Mouse (Mus musculus): ENCODE data around the gene Shd. TPM values are rescaled to one million over a fixed set of nuclear protein-coding genes. Genes with fewer than 3 reads are reported as not detected.

Shd gene
- polyA plus RNA-seq, 1 experiment from 2014 or later: 0.18 TPM

GRCm38 (mm10) chr17:56017848-56018247 is 47.6 kb downstream of the Shd start:
- H3K4me1 ChIP-seq (ENCODE audit: control insufficient read depth, low read depth, low read length): peaks cover 8% of the 10 kb centered on the region
- H3K27me3 ChIP-seq (ENCODE audit: control insufficient read depth, insufficient read depth, low read depth, low read length): no peaks in the 10 kb centered on the region
- H3K9me3 ChIP-seq (replicated peaks; ENCODE audit: control insufficient read depth, low read length): no peaks in the 10 kb centered on the region
- no peak overlapping the region for H3K4me2 ChIP-seq (ENCODE audit: low read depth, low read length)
- ATAC-seq (ENCODE audit: low read depth): no peak
- H3K27ac ChIP-seq (ENCODE audit: low read length): no peak overlapping the region
- H3K4me3 ChIP-seq (ENCODE audit: low read depth, low read length): no peak overlapping the region
- 86% methylated on average over 7 of the region's 7 CpGs for WGBS (ENCODE audit: insufficient replicate concordance)
- no peak overlapping the region for H3K9ac ChIP-seq (ENCODE audit: low read depth, low read length)
- H3K36me3 ChIP-seq (ENCODE audit: control insufficient read depth, insufficient read depth): peaks cover 33% of the 10 kb centered on the region

- 69% methylated on average over 20 of the region's 20 CpGs for WGBS (ENCODE audit: insufficient replicate concordance)
- Histone ChIP-seq H3K27ac (ENCODE audit: low read length) (no peak overlapping the region), H3K4me1 (ENCODE audit: control insufficient read depth, low read depth, low read length) (peaks cover 12% of the 10 kb centered on the region), H3K4me3 (ENCODE audit: low read depth, low read length) (no peak overlapping the region), H3K36me3 (ENCODE audit: control insufficient read depth, insufficient read depth) (peaks cover 33% of the 10 kb centered on the region), H3K27me3 (ENCODE audit: control insufficient read depth, insufficient read depth, low read depth, low read length) (no peaks in the 10 kb centered on the region), H3K4me2 (ENCODE audit: low read depth, low read length) (no peak overlapping the region), H3K9ac (ENCODE audit: low read depth, low read length) (no peak overlapping the region), H3K9me3 (replicated peaks; ENCODE audit: control insufficient read depth, low read length) (no peaks in the 10 kb centered on the region)
- ATAC-seq (ENCODE audit: low read depth): no peak
These were observed 48.3 kb downstream of the Shd start for GRCm38 (mm10) chr17:56018347-56019131.

GRCm38 (mm10) chr17:56020400-56021084 is 50.3 kb downstream of the Shd start:
- Histone ChIP-seq H3K27me3 (ENCODE audit: control insufficient read depth, insufficient read depth, low read depth, low read length) (no peaks in the 10 kb centered on the region), H3K36me3 (ENCODE audit: control insufficient read depth, insufficient read depth) (peaks cover 33% of the 10 kb centered on the region), H3K4me3 (ENCODE audit: low read depth, low read length) (no peak overlapping the region), H3K4me2 (ENCODE audit: low read depth, low read length) (no peak overlapping the region), H3K9ac (ENCODE audit: low read depth, low read length) (no peak overlapping the region), H3K27ac (ENCODE audit: low read length) (no peak overlapping the region), H3K9me3 (replicated peaks; ENCODE audit: control insufficient read depth, low read length) (no peaks in the 10 kb centered on the region), H3K4me1 (ENCODE audit: control insufficient read depth, low read depth, low read length) (peaks cover 17% of the 10 kb centered on the region)
- 77% methylated on average over 6 of the region's 6 CpGs for WGBS (ENCODE audit: insufficient replicate concordance)
- ATAC-seq (ENCODE audit: low read depth): no peak

GRCm38 (mm10) chr17:56021161-56021910 is 51.1 kb downstream of the Shd start:
- WGBS (ENCODE audit: insufficient replicate concordance): 50% methylated on average over 4 of the region's 4 CpGs
- no peak overlapping the region for H3K4me2 ChIP-seq (ENCODE audit: low read depth, low read length)
- no peak overlapping the region for H3K9ac ChIP-seq (ENCODE audit: low read depth, low read length)
- H3K9me3 ChIP-seq (replicated peaks; ENCODE audit: control insufficient read depth, low read length): no peaks in the 10 kb centered on the region
- H3K4me1 ChIP-seq (ENCODE audit: control insufficient read depth, low read depth, low read length): peaks cover 17% of the 10 kb centered on the region
- no peak overlapping the region for H3K4me3 ChIP-seq (ENCODE audit: low read depth, low read length)
- no peak overlapping the region for H3K27ac ChIP-seq (ENCODE audit: low read length)
- peaks cover 25% of the 10 kb centered on the region for H3K36me3 ChIP-seq (ENCODE audit: control insufficient read depth, insufficient read depth)
- no peak for ATAC-seq (ENCODE audit: low read depth)
- H3K27me3 ChIP-seq (ENCODE audit: control insufficient read depth, insufficient read depth, low read depth, low read length): no peaks in the 10 kb centered on the region

GRCm38 (mm10) chr17:56022131-56022988 is 52.1 kb downstream of the Shd start:
- H3K4me3 ChIP-seq (ENCODE audit: low read depth, low read length): no peak overlapping the region
- no peak overlapping the region for H3K9ac ChIP-seq (ENCODE audit: low read depth, low read length)
- no peak overlapping the region for H3K27ac ChIP-seq (ENCODE audit: low read length)
- no peak overlapping the region for H3K4me2 ChIP-seq (ENCODE audit: low read depth, low read length)
- H3K9me3 ChIP-seq (replicated peaks; ENCODE audit: control insufficient read depth, low read length): no peaks in the 10 kb centered on the region
- WGBS (ENCODE audit: insufficient replicate concordance): 80% methylated on average over 2 of the region's 2 CpGs
- no peaks in the 10 kb centered on the region for H3K27me3 ChIP-seq (ENCODE audit: control insufficient read depth, insufficient read depth, low read depth, low read length)
- ATAC-seq (ENCODE audit: low read depth): no peak
- H3K36me3 ChIP-seq (ENCODE audit: control insufficient read depth, insufficient read depth): peaks cover 16% of the 10 kb centered on the region
- peaks cover 17% of the 10 kb centered on the region for H3K4me1 ChIP-seq (ENCODE audit: control insufficient read depth, low read depth, low read length)

GRCm38 (mm10) chr17:56022989-56023290 is 52.7 kb downstream of the Shd start:
- H3K27me3 ChIP-seq (ENCODE audit: control insufficient read depth, insufficient read depth, low read depth, low read length): no peaks in the 10 kb centered on the region
- peaks cover 17% of the 10 kb centered on the region for H3K4me1 ChIP-seq (ENCODE audit: control insufficient read depth, low read depth, low read length)
- H3K27ac ChIP-seq (ENCODE audit: low read length): no peak overlapping the region
- H3K9ac ChIP-seq (ENCODE audit: low read depth, low read length): no peak overlapping the region
- H3K4me2 ChIP-seq (ENCODE audit: low read depth, low read length): no peak overlapping the region
- peaks cover 10% of the 10 kb centered on the region for H3K36me3 ChIP-seq (ENCODE audit: control insufficient read depth, insufficient read depth)
- WGBS (ENCODE audit: insufficient replicate concordance): 76% methylated on average over 4 of the region's 4 CpGs
- H3K4me3 ChIP-seq (ENCODE audit: low read depth, low read length): no peak overlapping the region
- no peaks in the 10 kb centered on the region for H3K9me3 ChIP-seq (replicated peaks; ENCODE audit: control insufficient read depth, low read length)
- ATAC-seq (ENCODE audit: low read depth): no peak

- H3K9me3 ChIP-seq (replicated peaks; ENCODE audit: control insufficient read depth, low read length): no peaks in the 10 kb centered on the region
- H3K4me2 ChIP-seq (ENCODE audit: low read depth, low read length): no peak overlapping the region
- peaks cover 17% of the 10 kb centered on the region for H3K4me1 ChIP-seq (ENCODE audit: control insufficient read depth, low read depth, low read length)
- WGBS (ENCODE audit: insufficient replicate concordance): 19% methylated on average over 5 of the region's 5 CpGs
- H3K4me3 ChIP-seq (ENCODE audit: low read depth, low read length): no peak overlapping the region
- ATAC-seq (ENCODE audit: low read depth): peak; percentile 17; the same call in 1 of the 2 replicates
- H3K27ac ChIP-seq (ENCODE audit: low read length): peak overlapping the region; percentile 17; the same call in 1 of the 2 replicates
- peaks cover 6% of the 10 kb centered on the region for H3K36me3 ChIP-seq (ENCODE audit: control insufficient read depth, insufficient read depth)
- H3K27me3 ChIP-seq (ENCODE audit: control insufficient read depth, insufficient read depth, low read depth, low read length): no peaks in the 10 kb centered on the region
- no peak overlapping the region for H3K9ac ChIP-seq (ENCODE audit: low read depth, low read length)
These were observed 53.1 kb downstream of the Shd start for GRCm38 (mm10) chr17:56023386-56023785.

- Histone ChIP-seq H3K27me3 (ENCODE audit: control insufficient read depth, insufficient read depth, low read depth, low read length) (no peaks in the 10 kb centered on the region), H3K9me3 (replicated peaks; ENCODE audit: control insufficient read depth, low read length) (no peaks in the 10 kb centered on the region), H3K9ac (ENCODE audit: low read depth, low read length) (no peak overlapping the region), H3K4me1 (ENCODE audit: control insufficient read depth, low read depth, low read length) (peaks cover 17% of the 10 kb centered on the region), H3K4me3 (ENCODE audit: low read depth, low read length) (no peak overlapping the region), H3K4me2 (ENCODE audit: low read depth, low read length) (no peak overlapping the region), H3K36me3 (ENCODE audit: control insufficient read depth, insufficient read depth) (no peaks in the 10 kb centered on the region; the same call in 1 of the 2 replicates), H3K27ac (ENCODE audit: low read length) (no peak overlapping the region)
- 52% methylated on average over 2 of the region's 2 CpGs for WGBS (ENCODE audit: insufficient replicate concordance)
- ATAC-seq (ENCODE audit: low read depth): no peak
These were observed 54.2 kb downstream of the Shd start for GRCm38 (mm10) chr17:56024476-56024875.
